Mouse (Mus musculus) testis, postnatal 14 days (tissue): ENCODE results near the gene Cnot6.

Source experiments
- DNase-seq: peaks from one replicate; pipeline ENCODE4 v3.0.0; 2021; ENCODE audit warnings: low spot score

Gene Cnot6

GRCm38 (mm10) chr11:49713336-49714334 is 1.1 kb upstream of the Cnot6 start:
- peak; percentile 35 for DNase-seq

- peak; percentile 72 for DNase-seq
Measured at GRCm38 (mm10) chr11:49711981-49712554, 455 bp downstream of the Cnot6 start.

- DNase-seq, result no peak
Measured at GRCm38 (mm10) chr11:49710664-49711063, 1.9 kb downstream of the Cnot6 start.

GRCm38 (mm10) chr11:49707834-49708233 is 4.7 kb downstream of the Cnot6 start:
- no peak for DNase-seq

- no peak for DNase-seq
Measured at GRCm38 (mm10) chr11:49704804-49705203, 7.7 kb downstream of the Cnot6 start.

GRCm38 (mm10) chr11:49702014-49702413 is 10.5 kb downstream of the Cnot6 start:
- DNase-seq, result no peak

GRCm38 (mm10) chr11:49699079-49699478 is 13.4 kb downstream of the Cnot6 start:
- no peak for DNase-seq

- DNase-seq, result no peak
Measured at GRCm38 (mm10) chr11:49697779-49698178, 14.7 kb downstream of the Cnot6 start.

- no peak for DNase-seq
Measured at GRCm38 (mm10) chr11:49696472-49696871, 16.1 kb downstream of the Cnot6 start.

- DNase-seq, result no peak
Measured at GRCm38 (mm10) chr11:49695695-49696094, 16.8 kb downstream of the Cnot6 start.

- DNase-seq, result no peak
Measured at GRCm38 (mm10) chr11:49695013-49695412, 17.5 kb downstream of the Cnot6 start.

- no peak for DNase-seq
Measured at GRCm38 (mm10) chr11:49684237-49684973, 28.1 kb downstream of the Cnot6 start.

- no peak for DNase-seq
Measured at GRCm38 (mm10) chr11:49673433-49673832, 39.1 kb downstream of the Cnot6 start.

- DNase-seq, result no peak
Measured at GRCm38 (mm10) chr11:49665462-49665861, 47.1 kb downstream of the Cnot6 start.

- DNase-seq, result no peak
Measured at GRCm38 (mm10) chr11:49664262-49665140, 48.0 kb downstream of the Cnot6 start.

- no peak for DNase-seq
Measured at GRCm38 (mm10) chr11:49663310-49663709, 49.2 kb downstream of the Cnot6 start, which contains the start of gene Scgb3a1. TSS of gene Scgb3a1 (plus strand) at chr11:49663610.

GRCm38 (mm10) chr11:49662292-49662780 is 50.2 kb downstream of the Cnot6 start:
- DNase-seq, result no peak

- DNase-seq, result no peak
Measured at GRCm38 (mm10) chr11:49659470-49659799, 53.1 kb downstream of the Cnot6 start.

GRCm38 (mm10) chr11:49658791-49659469 is 53.6 kb downstream of the Cnot6 start:
- DNase-seq, result no peak

GRCm38 (mm10) chr11:49658065-49658464 is 54.5 kb downstream of the Cnot6 start:
- no peak for DNase-seq

- DNase-seq, result no peak
Measured at GRCm38 (mm10) chr11:49655501-49655900, 57.0 kb downstream of the Cnot6 start.
